Mouse (Mus musculus) ES-Bruce4 (cell line): Measurements from ENCODE around the gene Hivep2. TPM values are rescaled to one million over a fixed set of nuclear protein-coding genes. Genes with fewer than 3 reads are reported as not detected.

Experiments used
- H3K27ac ChIP-seq: 2 replicates; pipeline ENCODE4 v1.5.1; 2012; ENCODE audit warnings: low read length, inconsistent platforms; ENCODE audit not compliant: insufficient read depth
- H3K27me3 ChIP-seq: 2 replicates; pipeline ENCODE4 v1.6.1; 2012; ENCODE audit warnings: mild to moderate bottlenecking, low read length, inconsistent platforms; ENCODE audit not compliant: control insufficient read depth, poor library complexity, insufficient read depth, severe bottlenecking
- H3K36me3 ChIP-seq: 2 replicates; pipeline ENCODE4 v1.6.1; 2012; ENCODE audit warnings: inconsistent platforms, mild to moderate bottlenecking, low read length, moderate library complexity; ENCODE audit not compliant: control insufficient read depth, poor library complexity, insufficient read depth, severe bottlenecking
- H3K4me1 ChIP-seq: one replicate; pipeline ENCODE4 v1.8.1; 2011; ENCODE audit warnings: low read length; ENCODE audit not compliant: control insufficient read depth, insufficient read depth
- H3K4me3 ChIP-seq: 2 replicates; pipeline ENCODE4 v1.5.1; 2011; ENCODE audit warnings: low read depth, mild to moderate bottlenecking, low read length
- H3K9ac ChIP-seq: 2 replicates; pipeline ENCODE4 v1.6.1; 2012; ENCODE audit warnings: low read depth, mild to moderate bottlenecking, inconsistent platforms; ENCODE audit not compliant: poor library complexity, severe bottlenecking
- H3K9me3 ChIP-seq: replicated peaks from 2 replicates; pipeline ENCODE4 v1.6.1; 2012; ENCODE audit warnings: mild to moderate bottlenecking, low read length, inconsistent platforms; ENCODE audit not compliant: control insufficient read depth, poor library complexity, insufficient read depth, severe bottlenecking
- CTCF ChIP-seq: IDR thresholded peaks from one replicate; pipeline ENCODE4 v1.8.1; 2011; ENCODE audit warnings: low read depth, low read length
- EP300 ChIP-seq: IDR thresholded peaks from 2 replicates; pipeline ENCODE4 v1.6.1; 2011; ENCODE audit warnings: low read depth, low read length; ENCODE audit not compliant: insufficient read depth
- POLR2A ChIP-seq: IDR thresholded peaks from one replicate; pipeline ENCODE4 v1.8.1; 2011; ENCODE audit warnings: low read length; ENCODE audit not compliant: insufficient read depth
- polyA plus RNA-seq: library from polyadenylated mRNA; stranded (reverse); fragments of >200 nt; gene quantifications from 2 replicates; pipeline ENCODE4 v1.2.4, GENCODE M21; 2011; ENCODE audit warnings: low read depth; ENCODE audit not compliant: missing spikeins, insufficient read depth, insufficient read length

The Hivep2 gene
- polyA plus RNA-seq, 1 experiment = 3.4 TPM

DNA sequence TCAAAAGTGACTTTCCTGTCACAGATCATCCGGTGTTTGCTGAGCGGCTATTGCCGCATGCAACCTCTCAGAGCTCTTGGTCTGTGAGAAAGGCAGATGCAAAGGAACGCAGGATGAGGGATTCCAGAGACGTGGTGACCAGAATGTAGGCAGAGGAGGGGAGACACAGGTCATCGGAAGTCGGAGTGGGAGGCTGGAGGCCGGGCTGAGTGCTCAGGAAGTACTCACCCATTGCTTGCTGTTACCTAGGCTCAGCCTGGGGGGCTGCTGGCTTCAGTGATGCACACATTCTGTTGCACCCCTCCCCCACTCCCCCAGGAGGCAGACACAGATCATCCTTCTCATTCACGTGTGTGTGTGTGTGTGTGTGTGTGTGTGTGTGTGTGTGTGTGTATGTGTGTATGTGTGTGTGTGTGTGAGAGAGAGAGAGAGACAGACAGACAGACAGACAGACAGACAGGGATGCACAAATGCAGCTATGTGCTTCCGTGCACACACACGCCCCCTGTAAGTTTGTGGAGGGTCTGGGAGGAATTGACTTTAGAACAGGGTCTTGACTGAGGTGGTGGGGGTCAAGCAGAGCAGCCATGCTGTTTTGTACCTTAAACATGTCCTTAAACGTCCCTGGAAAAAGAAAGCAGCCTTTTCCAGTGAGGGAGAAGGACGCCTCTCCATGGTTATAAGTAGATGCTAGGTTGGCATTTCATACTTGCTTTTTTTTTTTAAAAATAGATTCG lies 78.3 kb downstream of the Hivep2 start:
- no peak overlapping the region for H3K4me3 ChIP-seq
- H3K9me3 ChIP-seq = no peaks in the 10 kb centered on the region
- H3K27me3 ChIP-seq = no peaks in the 10 kb centered on the region
- H3K27ac ChIP-seq = no peak overlapping the region
- no peaks in the 10 kb centered on the region for H3K4me1 ChIP-seq
- no peak overlapping the region for H3K9ac ChIP-seq
- no peaks in the 10 kb centered on the region for H3K36me3 ChIP-seq
- TF ChIP-seq EP300 (no peak), POLR2A (no peak), CTCF (no peak)

DNA sequence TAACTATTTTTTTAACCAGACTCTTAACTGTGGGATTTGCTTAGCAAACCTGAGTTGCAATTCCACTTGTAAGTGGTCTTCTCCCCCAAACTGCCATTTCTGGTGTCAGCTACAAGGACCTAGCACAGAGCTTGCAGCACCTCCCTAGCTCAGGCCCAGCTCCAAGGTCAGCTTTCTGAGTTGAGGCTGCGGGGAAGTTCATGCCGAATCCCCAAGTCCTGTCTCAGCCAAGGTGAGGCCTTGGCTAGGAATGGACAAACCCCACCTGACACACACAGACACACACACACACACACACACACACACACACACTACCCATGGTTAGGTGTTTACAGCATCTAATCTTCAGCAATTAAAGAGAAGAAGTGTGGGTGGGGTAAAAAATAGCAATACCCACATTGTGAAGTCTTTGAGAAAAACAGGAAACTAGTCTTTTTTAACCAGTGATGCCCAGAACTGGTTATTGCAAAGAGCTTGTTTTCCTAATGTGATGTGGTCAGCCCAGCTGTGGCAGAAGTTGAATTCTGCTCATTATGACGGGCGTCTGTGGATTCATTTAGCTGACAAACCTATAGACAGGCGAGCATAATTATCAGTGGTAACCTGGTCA lies 79.0 kb downstream of the Hivep2 start:
- Histone ChIP-seq H3K4me3 (no peak overlapping the region), H3K9me3 (no peaks in the 10 kb centered on the region), H3K27ac (no peak overlapping the region), H3K9ac (no peak overlapping the region), H3K36me3 (no peaks in the 10 kb centered on the region), H3K4me1 (no peaks in the 10 kb centered on the region), H3K27me3 (no peaks in the 10 kb centered on the region)
- no peak for TF ChIP-seq EP300
- TF ChIP-seq POLR2A = no peak
- no peak for TF ChIP-seq CTCF

DNA sequence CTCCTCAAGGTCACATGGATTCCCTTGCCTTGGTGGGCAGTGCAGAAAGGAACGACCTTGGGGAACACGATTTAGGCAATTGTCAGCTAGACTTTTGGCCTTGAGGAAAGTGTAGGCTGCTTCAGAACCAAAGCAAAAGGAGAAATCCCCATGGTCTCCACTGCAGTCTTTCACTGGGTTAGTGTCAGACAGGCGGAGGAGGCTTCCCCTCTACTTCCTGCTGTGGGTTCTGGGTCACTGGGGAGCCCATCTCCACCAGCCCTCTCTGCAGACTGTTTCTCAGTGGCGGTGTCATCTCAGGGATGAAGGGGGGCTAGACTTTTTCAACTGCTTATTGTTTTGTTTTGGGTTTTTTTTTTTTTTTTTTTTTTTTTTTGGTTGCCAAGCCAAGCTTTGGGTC lies 79.9 kb downstream of the Hivep2 start:
- Histone ChIP-seq H3K36me3 (no peaks in the 10 kb centered on the region), H3K4me1 (no peaks in the 10 kb centered on the region), H3K9me3 (no peaks in the 10 kb centered on the region), H3K27ac (no peak overlapping the region), H3K9ac (no peak overlapping the region), H3K4me3 (no peak overlapping the region), H3K27me3 (no peaks in the 10 kb centered on the region)
- TF ChIP-seq EP300 = no peak
- no peak for TF ChIP-seq POLR2A
- no peak for TF ChIP-seq CTCF

DNA sequence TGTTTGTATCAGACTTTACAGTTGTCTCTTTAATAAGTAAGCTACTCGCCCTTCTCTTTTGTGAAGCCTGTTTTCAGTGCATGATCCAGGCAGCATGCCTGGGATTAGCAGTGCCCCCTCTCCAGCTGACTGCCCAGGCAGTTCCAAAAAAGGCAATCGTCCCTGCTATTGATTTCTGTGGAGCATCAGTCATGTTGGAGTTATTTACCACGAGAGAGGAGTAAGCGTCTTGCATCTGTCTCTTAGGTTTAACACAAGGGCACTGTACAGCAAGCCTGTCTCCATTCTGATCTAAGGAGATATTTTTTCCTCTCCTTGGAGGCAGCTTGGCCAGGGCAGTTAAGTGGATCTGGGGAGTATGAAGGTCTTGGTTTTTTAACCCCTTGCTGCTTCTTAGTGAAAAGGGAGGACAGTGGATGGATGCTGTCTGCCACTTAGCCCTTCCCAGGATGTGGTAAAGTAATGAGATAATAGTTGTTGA lies 80.3 kb downstream of the Hivep2 start:
- Histone ChIP-seq H3K36me3 (no peaks in the 10 kb centered on the region), H3K9ac (no peak overlapping the region), H3K9me3 (no peaks in the 10 kb centered on the region), H3K27me3 (no peaks in the 10 kb centered on the region), H3K4me3 (no peak overlapping the region), H3K4me1 (no peaks in the 10 kb centered on the region), H3K27ac (no peak overlapping the region)
- TF ChIP-seq EP300 = no peak
- no peak for TF ChIP-seq POLR2A
- no peak for TF ChIP-seq CTCF

DNA sequence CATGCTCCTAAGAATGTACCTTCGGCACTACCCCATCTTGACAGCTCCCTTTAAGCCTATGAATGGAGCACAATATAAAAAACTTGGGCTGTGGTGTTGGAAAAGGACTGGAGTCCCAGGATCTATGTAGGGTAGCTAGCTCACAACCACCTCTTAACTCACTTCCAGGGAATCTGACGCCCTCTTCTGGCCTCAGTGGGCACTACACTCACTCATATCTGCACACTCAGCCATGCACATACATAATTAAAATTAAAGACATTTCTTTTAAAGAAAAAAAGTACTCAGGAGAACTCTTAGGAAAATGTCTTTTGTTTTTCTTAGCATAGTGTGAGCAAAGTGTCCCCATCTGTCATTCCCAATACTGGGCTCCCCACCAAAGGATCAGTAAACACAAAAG lies 81.1 kb downstream of the Hivep2 start:
- Histone ChIP-seq H3K27ac (no peak overlapping the region), H3K4me1 (no peaks in the 10 kb centered on the region), H3K4me3 (no peak overlapping the region), H3K36me3 (no peaks in the 10 kb centered on the region), H3K9ac (no peak overlapping the region), H3K9me3 (no peaks in the 10 kb centered on the region), H3K27me3 (no peaks in the 10 kb centered on the region)
- no peak for TF ChIP-seq EP300
- peak; percentile 56 for TF ChIP-seq CTCF

DNA sequence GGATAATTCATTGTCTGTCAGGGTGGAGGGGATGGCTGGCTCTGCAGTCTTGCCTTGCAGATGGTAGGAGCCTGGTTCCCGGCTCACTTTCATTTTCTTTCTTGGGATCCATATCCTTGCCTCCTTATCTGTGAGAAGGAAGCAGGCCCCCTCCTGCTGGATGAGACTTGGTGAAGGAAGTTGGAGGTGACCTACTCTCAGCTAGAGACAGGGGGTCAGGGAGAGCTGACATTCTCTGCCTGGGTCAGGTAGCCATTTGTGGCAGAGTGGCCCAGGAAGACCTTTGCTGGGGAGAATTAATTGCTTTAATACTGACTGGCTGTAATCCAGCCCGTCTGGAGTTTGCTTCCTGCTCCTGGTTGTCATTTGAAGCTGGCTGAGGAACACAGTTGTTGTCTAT lies 81.8 kb downstream of the Hivep2 start:
- Histone ChIP-seq H3K27ac (no peak overlapping the region), H3K27me3 (no peaks in the 10 kb centered on the region), H3K9ac (no peak overlapping the region), H3K36me3 (no peaks in the 10 kb centered on the region), H3K4me3 (no peak overlapping the region), H3K4me1 (no peaks in the 10 kb centered on the region), H3K9me3 (no peaks in the 10 kb centered on the region)
- TF ChIP-seq EP300 (no peak), CTCF (no peak), POLR2A (no peak)
